Mouse (Mus musculus) lung, postnatal 36 days (tissue): ENCODE measurements at regions not wholly inside any gene's neighbourhood (a gene's known extent, or its start where the extent isn't known, plus 50 kb on each side); places are given as distances from the start of the nearest gene placed in this dataset.

Source experiments
- DNase-seq: peaks from one replicate; pipeline ENCODE4 v3.0.0; 2022; ENCODE audit warnings: mixed read lengths

DNA sequence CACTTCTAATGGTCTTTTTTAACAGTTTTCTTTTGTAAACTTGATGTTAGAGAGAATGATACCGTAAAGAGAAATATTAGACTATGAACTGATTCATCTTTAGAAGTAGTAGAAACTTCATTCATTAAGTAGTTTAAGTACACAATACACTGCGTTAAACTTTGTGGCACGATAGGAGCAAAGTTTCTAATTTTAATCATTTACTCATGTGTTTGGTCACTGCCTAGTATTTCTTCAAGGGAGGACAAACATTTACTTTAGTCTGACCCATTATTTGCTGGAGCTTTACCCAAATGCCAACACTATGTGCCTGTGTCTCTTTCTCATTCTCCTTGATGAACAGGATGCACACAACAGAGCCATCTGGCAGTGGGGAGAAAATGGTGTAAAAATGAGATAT lies 200.6 kb downstream of the Chm start:
- DNase-seq: no peak

DNA sequence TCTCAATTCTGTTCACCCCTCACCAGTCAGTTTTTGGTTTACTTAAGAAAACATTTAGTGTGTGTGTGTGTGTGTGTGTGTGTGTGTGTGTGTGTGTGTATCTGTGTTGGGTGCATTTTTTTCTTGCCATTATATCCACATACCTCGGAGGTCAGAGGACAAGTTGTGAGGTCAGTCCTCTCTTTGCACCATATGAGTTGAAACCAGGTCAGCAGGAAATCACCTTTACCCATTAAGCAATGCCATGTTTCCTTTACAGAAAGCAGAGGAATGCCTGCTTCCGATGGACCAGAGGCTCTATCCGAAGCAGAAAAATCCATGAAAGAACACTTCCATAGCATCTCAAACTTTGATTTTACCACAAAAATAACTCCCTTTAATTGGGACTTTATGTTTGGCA lies 201.2 kb downstream of the Chm start:
- no peak for DNase-seq

DNA sequence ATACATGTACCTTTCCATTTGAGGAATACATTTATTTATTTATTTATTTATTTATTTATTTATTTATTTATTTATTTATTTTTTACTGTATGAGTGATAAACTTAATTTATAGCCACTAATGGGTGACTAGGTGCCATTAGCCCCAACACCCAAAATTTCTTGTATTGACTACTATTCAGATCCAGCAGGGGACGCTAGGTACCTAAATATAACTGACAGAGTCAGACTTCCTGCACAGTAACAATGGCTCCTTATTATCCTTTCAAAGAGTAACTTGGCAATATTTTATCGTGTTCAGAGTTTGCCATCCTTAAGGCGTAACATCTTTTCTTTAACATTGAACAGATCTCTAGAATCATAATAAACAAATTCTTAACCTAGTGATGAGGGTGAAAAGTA lies 206.7 kb downstream of the Chm start:
- peak; percentile 26 for DNase-seq

DNA sequence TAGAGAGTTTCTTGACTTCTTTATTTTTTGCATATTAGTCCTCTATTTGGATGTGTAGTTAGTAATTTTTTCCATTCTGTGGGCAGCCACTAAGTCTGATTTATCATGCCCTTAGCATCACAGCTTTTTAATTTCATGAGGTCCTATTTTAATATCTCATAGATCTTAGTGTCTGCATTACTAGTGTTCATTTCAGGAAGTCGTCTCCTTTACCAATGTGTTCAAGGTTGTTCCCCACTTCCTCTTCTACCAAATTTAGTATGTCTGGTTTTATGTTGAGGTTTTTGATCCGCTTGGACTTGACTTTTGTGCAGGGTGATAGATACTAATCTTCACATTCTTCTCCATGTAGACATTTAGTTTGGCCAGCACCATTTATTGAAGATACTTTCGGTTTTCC lies 221.2 kb downstream of the Chm start:
- no peak for DNase-seq

DNA sequence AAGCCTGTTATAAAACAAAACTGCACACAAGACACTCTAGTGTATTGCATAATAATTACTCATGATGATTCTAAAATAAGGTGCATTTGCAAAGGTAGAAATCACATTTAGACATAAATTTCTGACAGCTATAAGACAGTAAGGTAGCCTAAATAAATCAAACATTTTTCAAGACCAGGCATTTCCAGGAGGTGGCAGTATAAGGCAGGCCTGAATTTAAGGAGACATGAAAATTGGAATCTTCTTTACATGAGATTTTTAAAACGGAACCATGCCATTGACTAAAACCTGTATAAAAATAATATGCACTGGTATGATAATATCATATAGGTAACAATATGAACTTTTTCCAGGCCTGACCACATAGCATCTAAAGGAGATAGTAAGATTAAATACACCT lies 235.5 kb downstream of the Chm start:
- DNase-seq: peak; percentile 8

DNA sequence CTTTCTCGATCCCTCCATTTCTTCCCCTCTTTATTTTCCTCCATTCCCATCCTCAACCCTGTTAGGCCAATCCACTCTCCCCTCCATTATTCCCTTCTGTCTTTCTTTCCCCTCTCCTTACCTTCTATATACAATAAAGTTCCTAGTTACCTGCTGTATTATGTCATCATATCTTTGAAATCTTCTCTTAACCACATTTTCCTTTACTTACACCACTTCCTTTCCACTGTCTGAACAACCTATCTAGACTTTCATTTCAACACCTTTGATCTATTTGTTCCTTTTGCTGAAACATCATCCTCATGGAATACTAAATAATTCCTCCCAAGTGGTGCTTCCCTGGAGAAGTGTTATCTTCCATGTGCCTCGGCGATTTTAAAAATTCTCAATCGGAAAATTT lies 237.8 kb downstream of the Chm start:
- DNase-seq: no peak

DNA sequence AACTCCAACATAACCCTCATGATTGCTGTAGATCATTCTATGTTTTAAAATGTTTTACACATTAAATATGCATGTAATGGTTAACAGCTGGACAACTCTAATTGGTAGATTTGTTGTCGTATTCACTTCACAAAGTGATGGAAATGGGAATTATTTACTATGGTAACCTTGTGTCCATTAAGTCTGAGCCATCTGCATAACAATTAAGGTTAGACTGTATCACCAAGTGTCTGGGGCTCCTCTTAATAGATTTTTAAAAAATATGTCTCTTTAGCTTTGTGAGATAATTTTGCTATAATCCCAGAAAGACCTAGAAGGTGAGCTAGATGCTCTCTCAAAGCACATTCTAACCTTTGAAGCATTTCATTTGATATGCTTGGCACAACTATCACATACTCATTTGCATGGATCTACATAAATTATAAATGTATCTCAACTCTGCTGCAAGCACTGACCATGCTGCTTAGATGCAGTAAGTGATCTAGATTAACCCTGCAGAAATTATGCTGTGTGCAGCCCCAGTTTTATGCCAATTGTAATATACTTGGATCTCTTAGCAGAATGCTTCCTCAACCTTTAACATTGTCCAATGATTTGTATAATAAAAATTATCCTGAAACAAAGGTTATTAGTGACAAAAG lies 227.2 kb upstream of the Pof1b start:
- no peak for DNase-seq

DNA sequence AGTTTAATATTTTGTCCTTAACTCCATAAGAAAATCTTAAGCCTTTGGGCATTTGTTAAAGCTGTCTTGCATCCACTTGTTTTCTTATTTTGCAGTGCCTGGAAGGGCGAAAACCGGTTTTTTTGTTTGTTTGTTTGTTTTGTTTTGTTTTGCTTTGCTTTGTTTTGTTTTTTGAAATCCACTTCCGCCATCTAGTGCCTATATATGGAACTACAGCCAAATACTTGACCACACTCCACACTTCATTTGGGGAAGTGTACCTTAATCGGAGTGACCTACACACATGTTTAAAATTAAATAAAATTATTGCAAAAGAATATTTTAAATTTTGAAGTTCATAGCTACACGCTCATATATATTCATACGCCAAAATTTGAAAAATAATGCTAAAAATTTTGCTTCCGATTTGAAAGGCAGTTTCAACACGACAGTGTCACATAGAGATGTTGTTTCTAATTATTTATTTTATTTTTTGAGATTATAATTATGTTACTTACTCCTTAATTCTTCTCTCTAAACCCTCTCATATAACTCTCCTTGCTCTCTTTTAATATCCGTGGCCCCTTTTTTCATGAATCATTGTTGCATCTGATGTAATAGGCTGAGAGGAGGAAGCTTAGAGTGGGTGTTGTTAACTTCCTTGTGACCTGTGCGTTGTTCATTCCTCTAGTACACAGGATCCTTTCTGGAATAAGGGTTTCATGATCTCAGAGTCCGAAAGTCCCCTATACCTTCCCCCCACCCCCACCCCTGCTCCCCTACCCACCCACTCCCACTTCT lies 205.4 kb upstream of the Pof1b start:
- peak; percentile 15 for DNase-seq

DNA sequence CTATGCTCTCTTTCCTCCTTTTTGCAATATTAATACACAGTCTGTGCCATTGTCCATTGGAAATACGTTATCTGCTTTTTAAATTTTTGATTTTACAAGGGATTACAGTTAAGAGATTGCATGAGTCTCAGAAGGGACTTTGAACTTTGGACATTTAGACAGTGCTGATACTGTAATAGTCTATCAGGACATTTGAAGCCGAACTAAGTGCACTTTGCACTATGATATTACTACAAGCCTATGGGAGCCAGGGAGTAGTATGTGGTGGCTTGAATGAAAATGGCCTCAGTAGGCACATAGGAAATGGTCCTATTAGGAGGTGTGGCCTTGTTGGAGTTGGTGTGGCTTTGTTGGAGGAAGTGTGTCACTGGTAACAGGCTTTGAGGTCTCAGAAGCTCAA lies 188.1 kb upstream of the Pof1b start:
- DNase-seq: no peak
